Mouse (Mus musculus) spleen, embryonic (tissue): ENCODE measurements around the gene Gca.

ENCODE experiments used
- CTCF ChIA-PET: fragments of 350-600 bp; sonication (Branson Sonifier 250); formaldehyde crosslinking; loops from one replicate; lab custom pipeline; 2022; lab: Charles Lee

The Gca gene

GRCm38 (mm10) chr2:62664135-62664670 is at the start of gene Gca:
TSS of gene Gca (plus strand) at chr2:62664285.
- CTCF ChIA-PET: interaction anchor here (0.9 to 1.1 kb wide), 2 partner anchors 16 to 36 kb away, joined by 3 read pairs; no protein-coding TSS in a partner anchor

- CTCF ChIA-PET: no interaction called here
These were observed 45.1 kb upstream of the Gca start for GRCm38 (mm10) chr2:62618934-62619341.

GRCm38 (mm10) chr2:62619679-62620078 is 44.4 kb upstream of the Gca start:
- CTCF ChIA-PET: no interaction called here

GRCm38 (mm10) chr2:62623024-62623441 is 41.1 kb upstream of the Gca start:
- CTCF ChIA-PET: no interaction called here

GRCm38 (mm10) chr2:62627728-62628127 is 36.4 kb upstream of the Gca start:
- CTCF ChIA-PET: interaction anchor here (0.6 to 1.4 kb wide), 7 partner anchors 11 to 959 kb away, joined by 3 to 14 read pairs (median 6); partner anchors contain the start of gene Gca

- CTCF ChIA-PET: interaction anchor here (0.6 to 1.4 kb wide), 9 partner anchors 11 to 999 kb away, joined by 3 to 14 read pairs (median 6); partner anchors contain the start of gene Gca
These were observed 35.7 kb upstream of the Gca start for GRCm38 (mm10) chr2:62628356-62628755.

GRCm38 (mm10) chr2:62630446-62630845 is 33.6 kb upstream of the Gca start:
- CTCF ChIA-PET: interaction anchor here (0.7 kb wide), 1 partner anchor 22 kb away, joined by 3 read pairs; no protein-coding TSS in a partner anchor

GRCm38 (mm10) chr2:62639869-62640268 is 24.2 kb upstream of the Gca start:
- CTCF ChIA-PET: interaction anchor here (0.7 kb wide), 1 partner anchor 151 kb away, joined by 3 read pairs; no protein-coding TSS in a partner anchor

GRCm38 (mm10) chr2:62643405-62644305 is 20.4 kb upstream of the Gca start:
- CTCF ChIA-PET: interaction anchor here (0.6 to 0.7 kb wide), 2 partner anchors 10 to 1048 kb away, joined by 3 to 4 read pairs; no protein-coding TSS in a partner anchor

- CTCF ChIA-PET: no interaction called here
These were observed 19.2 kb upstream of the Gca start for GRCm38 (mm10) chr2:62644891-62645290.

- CTCF ChIA-PET: no interaction called here
These were observed 18.6 kb upstream of the Gca start for GRCm38 (mm10) chr2:62645475-62645874.

GRCm38 (mm10) chr2:62646014-62646645 is 18.0 kb upstream of the Gca start, which contains the start of gene Ifih1:
TSS of gene Ifih1 (minus strand) at chr2:62646255.
- CTCF ChIA-PET: no interaction called here

- CTCF ChIA-PET: interaction anchor here (0.5 to 0.7 kb wide), 2 partner anchors 19 to 359 kb away, joined by 3 read pairs; no protein-coding TSS in a partner anchor
These were observed 17.3 kb upstream of the Gca start for GRCm38 (mm10) chr2:62646671-62647289.

- CTCF ChIA-PET: no interaction called here
These were observed 12.2 kb upstream of the Gca start for GRCm38 (mm10) chr2:62651890-62652289.

- CTCF ChIA-PET: no interaction called here
These were observed 11.6 kb upstream of the Gca start for GRCm38 (mm10) chr2:62652466-62652865.

GRCm38 (mm10) chr2:62654519-62655338 is 9.4 kb upstream of the Gca start:
- CTCF ChIA-PET: no interaction called here

- CTCF ChIA-PET: no interaction called here
These were observed 8.0 kb upstream of the Gca start for GRCm38 (mm10) chr2:62656072-62656471.

- CTCF ChIA-PET: interaction anchor here (0.7 kb wide), 1 partner anchor 854 kb away, joined by 3 read pairs; no protein-coding TSS in a partner anchor
These were observed 3.5 kb upstream of the Gca start for GRCm38 (mm10) chr2:62660565-62660964.

GRCm38 (mm10) chr2:62662560-62662959 is 1.5 kb upstream of the Gca start:
- CTCF ChIA-PET: no interaction called here

- CTCF ChIA-PET: interaction anchor here (1.1 kb wide), 1 partner anchor 37 kb away, joined by 3 read pairs; no protein-coding TSS in a partner anchor
These were observed 754 bp downstream of the Gca start for GRCm38 (mm10) chr2:62664839-62665238.
